Mouse (Mus musculus): ENCODE measurements at regions not wholly inside any gene's neighbourhood (a gene's known extent, or its start where the extent isn't known, plus 50 kb on each side); places are given as distances from the start of the nearest gene placed in this dataset.
A peak's percentile ranks its signal among the peaks of the same experiment; 100 is the strongest.

- no peak for TF ChIP-seq CTCF (IDR thresholded peaks at IDR 0.05)
- H3K4me3 ChIP-seq: no peak overlapping the region
- DNase-seq (ENCODE audit: extremely low spot score in 1 of 2, low spot score in 2 of 2): no peak
- no peak overlapping the region for H3K27ac ChIP-seq
- intact Hi-C loops (cut with DNase I): no loop called here
Observed at GRCm38 (mm10) chr4:24415048-24415447, 81.2 kb upstream of the Mms22l start.

- no peak for DNase-seq (ENCODE audit: extremely low spot score in 1 of 2, low spot score in 2 of 2)
- TF ChIP-seq CTCF (IDR thresholded peaks at IDR 0.05): no peak
- intact Hi-C loops (cut with DNase I): no loop called here
- H3K4me3 ChIP-seq: peak overlapping the region; percentile 31; the same call in 1 of the 2 replicates
- no peak overlapping the region for H3K27ac ChIP-seq
Observed at GRCm38 (mm10) chr4:24429092-24429928, 66.9 kb upstream of the Mms22l start.

DNA sequence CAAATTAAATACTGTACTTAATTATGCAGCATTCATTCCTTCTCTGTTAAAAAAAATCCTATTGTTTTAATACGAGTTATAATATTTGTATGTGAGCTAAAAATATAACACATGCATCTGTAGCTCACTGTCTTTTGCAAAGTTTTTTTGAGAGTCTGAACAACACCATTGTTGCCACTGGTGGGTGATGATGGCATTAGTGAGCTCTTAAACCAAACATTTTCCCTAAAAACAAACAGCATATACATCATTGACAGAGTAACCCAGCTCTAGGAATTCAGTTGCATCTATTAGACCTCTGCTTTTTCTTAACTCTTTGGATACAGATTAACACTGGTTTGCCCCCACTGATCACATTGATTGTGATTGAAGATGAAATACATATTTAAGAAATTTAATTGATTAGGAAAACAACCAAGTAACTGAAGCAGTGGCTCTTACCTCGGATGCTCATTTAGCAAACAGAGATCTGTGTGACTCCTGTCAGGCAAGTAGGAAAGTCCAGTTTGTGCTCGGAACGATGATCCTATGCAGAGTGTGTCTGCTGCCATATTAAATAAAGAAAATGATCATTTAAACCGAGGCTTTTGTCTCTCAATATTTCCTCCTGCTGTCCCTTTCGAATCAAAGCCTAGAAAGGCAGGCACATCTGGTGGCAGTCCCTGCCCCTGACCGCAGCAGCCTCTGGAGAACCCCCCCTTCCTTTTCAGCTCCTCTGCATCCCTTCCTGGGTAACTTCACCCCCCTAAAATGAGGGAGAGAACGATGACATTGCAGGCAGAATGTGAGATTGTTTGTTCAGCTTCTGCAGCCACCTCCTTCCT, 66.1 kb upstream of the Mms22l start:
- DNase-seq (ENCODE audit: extremely low spot score in 1 of 2, low spot score in 2 of 2): no peak
- Histone ChIP-seq H3K4me3 (peak overlapping the region; percentile 31), H3K27ac (no peak overlapping the region)
- intact Hi-C loops (cut with DNase I): no loop called here
- no peak for TF ChIP-seq CTCF (IDR thresholded peaks at IDR 0.05)

DNA sequence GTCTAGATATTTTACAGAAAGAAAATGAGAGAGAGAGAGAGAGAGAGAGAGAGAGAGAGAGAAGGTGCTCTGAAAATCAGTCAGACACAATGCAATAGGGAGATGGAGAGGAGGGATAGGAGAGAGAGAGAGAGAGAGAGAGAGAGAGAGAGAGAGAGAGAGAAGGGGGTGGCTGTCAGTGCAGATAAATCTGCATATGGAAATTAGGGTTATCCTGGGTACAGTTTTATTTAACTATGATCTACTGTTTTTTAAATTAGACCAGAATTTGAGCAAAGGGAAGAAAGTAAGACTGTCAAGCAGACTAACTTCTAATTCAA, 65.5 kb upstream of the Mms22l start:
- intact Hi-C loops (cut with DNase I): no loop called here
- TF ChIP-seq CTCF (IDR thresholded peaks at IDR 0.05): no peak
- Histone ChIP-seq H3K27ac (no peak overlapping the region), H3K4me3 (no peak overlapping the region; the same call in 1 of the 2 replicates)
- no peak for DNase-seq (ENCODE audit: extremely low spot score in 1 of 2, low spot score in 2 of 2)

DNA sequence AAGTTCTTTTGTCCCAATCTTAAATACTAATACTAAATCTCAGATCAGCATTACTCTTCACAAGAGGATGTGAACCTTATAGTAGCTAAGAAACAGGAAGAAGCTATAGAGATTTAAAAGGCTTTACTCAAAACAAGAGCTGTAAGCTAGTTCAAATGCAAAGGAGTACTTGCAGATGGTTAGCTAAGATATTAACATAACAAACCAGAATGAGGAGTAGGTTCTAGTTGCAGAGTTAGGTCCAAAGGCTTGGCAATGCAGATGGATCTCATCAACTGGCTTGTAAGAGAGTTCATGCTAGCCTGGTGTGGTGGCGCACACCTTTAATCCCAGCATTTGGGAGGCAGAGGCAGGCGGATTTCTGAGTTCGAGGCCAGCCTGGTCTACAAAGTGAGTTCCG, 59.0 kb upstream of the Mms22l start:
- intact Hi-C loops (cut with DNase I): no loop called here
- no peak for DNase-seq (ENCODE audit: extremely low spot score in 1 of 2, low spot score in 2 of 2)
- H3K27ac ChIP-seq: no peak overlapping the region
- TF ChIP-seq CTCF (IDR thresholded peaks at IDR 0.05): no peak
- H3K4me3 ChIP-seq: no peak overlapping the region

Measured in left cerebral cortex, adult 2 months (tissue).